27 mouse cellular contexts compared by ENCODE assay signal in genomic region chr12:73732862-73733261, GRCm38 (mm10).
DNase-seq lines count a peak whose midpoint lies in the region; ATAC-seq lines count a peak whose summit lies in the region.
"Had no signal": no experiment of that assay in that cellular context is flagged by ENCODE, and none has a peak within 500 bp of the region (broad histone marks: within the 10 kb centered on the region; RNA-seq: fewer than 3 reads in every experiment).

No protein-coding gene starts in this region.

- no peaks in the 10 kb centered on the region for H3K27me3 ChIP-seq in heart, embryonic 16.5 days (ENCODE audit: control insufficient read depth, insufficient read depth, low read length)
- H3K27me3 ChIP-seq in midbrain, embryonic 15.5 days (replicated peaks), result peaks cover 5% of the 10 kb centered on the region; the same call in 1 of the 2 replicates
- peaks cover 10% of the 10 kb centered on the region; the same call in 1 of the 2 replicates for H3K27me3 ChIP-seq in midbrain, embryonic 16.5 days (ENCODE audit: control insufficient read depth, insufficient read depth, low read depth, low read length)
- H3K27me3 ChIP-seq: heart, embryonic 15.5 days; liver, embryonic 13.5 days had no signal

- no peak overlapping the region for H3K9ac ChIP-seq in heart, embryonic 16.5 days (ENCODE audit: low read length)
- H3K9ac ChIP-seq in midbrain, embryonic 15.5 days, result no peak overlapping the region
- H3K9ac ChIP-seq in midbrain, embryonic 16.5 days (ENCODE audit: low read depth, low read length), result no peak overlapping the region
- H3K9ac ChIP-seq: forebrain, embryonic 12.5 days; forebrain, postnatal 0 days; heart, embryonic 15.5 days; hindbrain, embryonic 15.5 days; liver, embryonic 13.5 days had no signal

- no peaks in the 10 kb centered on the region for H3K36me3 ChIP-seq in heart, embryonic 16.5 days (ENCODE audit: control insufficient read depth, insufficient read depth)
- H3K36me3 ChIP-seq in midbrain, embryonic 15.5 days (replicated peaks), result no peaks in the 10 kb centered on the region
- H3K36me3 ChIP-seq in midbrain, embryonic 16.5 days (ENCODE audit: control insufficient read depth, insufficient read depth, low read length), result no peaks in the 10 kb centered on the region
- H3K36me3 ChIP-seq: forebrain, embryonic 12.5 days; heart, embryonic 15.5 days; hindbrain, embryonic 15.5 days; liver, embryonic 13.5 days had no signal

- H3K4me2 ChIP-seq in heart, embryonic 16.5 days (ENCODE audit: low read depth, low read length), result no peak overlapping the region
- no peak overlapping the region for H3K4me2 ChIP-seq in midbrain, embryonic 15.5 days
- H3K4me2 ChIP-seq in midbrain, embryonic 16.5 days (ENCODE audit: low read length), result no peak overlapping the region
- H3K4me2 ChIP-seq: forebrain, embryonic 12.5 days; heart, embryonic 15.5 days; hindbrain, embryonic 15.5 days; liver, embryonic 13.5 days had no signal

- peaks cover 20% of the 10 kb centered on the region for H3K4me1 ChIP-seq in heart, embryonic 16.5 days (ENCODE audit: control insufficient read depth, insufficient read depth, low read length)
- peaks cover 17% of the 10 kb centered on the region for H3K4me1 ChIP-seq in midbrain, embryonic 15.5 days
- peaks cover 9% of the 10 kb centered on the region for H3K4me1 ChIP-seq in midbrain, embryonic 16.5 days (ENCODE audit: control insufficient read depth, insufficient read depth, low read length)
- H3K4me1 ChIP-seq: liver, embryonic 13.5 days had no signal

- DNase-seq in heart, postnatal 10 days, result no peak
- DNase-seq in fat pad, adult 2 months (ENCODE audit: extremely low read depth, low read depth, low spot score), result peak; percentile 91
- DNase-seq in skeletal muscle tissue, adult 2 months (ENCODE audit: low read depth, low spot score), result peak; percentile 26
- DNase-seq in layer of hippocampus, postnatal 25 days (ENCODE audit: extremely low spot score in 1 of 2, low spot score in 1 of 2), result no peak
- DNase-seq: adrenal gland, adult 8-10 months; B cell, adult 2 months; cerebellum, adult 8-10 months; cerebellum, postnatal 25 days; heart, adult 11 months; kidney, adult 18-20 months; kidney, postnatal 4 days; layer of hippocampus, postnatal 36 days; liver, embryonic 13.5 days; lung, adult 18-20 months; lung, postnatal 4 days; thymus, postnatal 4 days had no signal

- ATAC-seq in heart, embryonic 16.5 days (replicated peaks; ENCODE audit: extremely low read depth, insufficient read depth, low FRiP score), result no peak
- no peak for ATAC-seq in midbrain, embryonic 15.5 days (replicated peaks)
- no peak for ATAC-seq in midbrain, embryonic 16.5 days
- ATAC-seq: lung, postnatal 0 days had no signal

- H3K4me3 ChIP-seq in heart, embryonic 16.5 days (ENCODE audit: low read length), result no peak overlapping the region
- no peak overlapping the region for H3K4me3 ChIP-seq in midbrain, embryonic 15.5 days
- no peak overlapping the region for H3K4me3 ChIP-seq in midbrain, embryonic 16.5 days (ENCODE audit: low read depth, low read length)
- H3K4me3 ChIP-seq: erythroblast, embryonic 14.5 days; forebrain, embryonic 12.5 days; heart, embryonic 15.5 days; hindbrain, embryonic 15.5 days; liver, embryonic 13.5 days; megakaryocyte, embryonic 14.5 days had no signal

- no peaks in the 10 kb centered on the region for H3K9me3 ChIP-seq in heart, embryonic 16.5 days (replicated peaks; ENCODE audit: control insufficient read depth, low read length)
- H3K9me3 ChIP-seq in midbrain, embryonic 15.5 days, result no peaks in the 10 kb centered on the region
- no peaks in the 10 kb centered on the region for H3K9me3 ChIP-seq in midbrain, embryonic 16.5 days (replicated peaks; ENCODE audit: control insufficient read depth, low read length, poor library complexity, severe bottlenecking)
- H3K9me3 ChIP-seq: forebrain, embryonic 12.5 days; heart, embryonic 15.5 days; hindbrain, embryonic 15.5 days; liver, embryonic 13.5 days; megakaryocyte, embryonic 14.5 days had no signal

- 72% methylated on average over 7 of the region's 7 CpGs for WGBS in heart, embryonic 16.5 days
- WGBS in midbrain, embryonic 15.5 days, result 79% methylated on average over 7 of the region's 7 CpGs
- WGBS in midbrain, embryonic 16.5 days, result 83% methylated on average over 7 of the region's 7 CpGs

- intact Hi-C loops in heart, postnatal 10 days (cut with DNase I), result no loop called here

- H3K27ac ChIP-seq in heart, embryonic 16.5 days (ENCODE audit: low read length), result peak overlapping the region; percentile 0; the same call in 1 of the 2 replicates
- H3K27ac ChIP-seq in midbrain, embryonic 15.5 days, result 0 out of 2 replicates have a peak overlapping the region, but pooled peaks have one; percentile 31
- H3K27ac ChIP-seq in midbrain, embryonic 16.5 days (ENCODE audit: low read length), result no peak overlapping the region
- H3K27ac ChIP-seq: forebrain, embryonic 12.5 days; heart, embryonic 15.5 days; kidney, postnatal 0 days; liver, embryonic 13.5 days had no signal

Comparison
In these comparisons a context has a peak if more than half of its experiments do, and no peak if none do; other contexts are left out.
1. DNase-seq: peak in fat pad, adult 2 months (single experiment) and skeletal muscle tissue, adult 2 months (single experiment); none in heart, postnatal 10 days (0 of 2) and layer of hippocampus, postnatal 25 days (0 of 2).